Mouse (Mus musculus) bone marrow, adult 2 months (tissue): ENCODE measurements at regions not wholly inside any gene's neighbourhood (a gene's known extent, or its start where the extent isn't known, plus 50 kb on each side); places are given as distances from the start of the nearest gene placed in this dataset.
A peak's percentile ranks its signal among the peaks of the same experiment; 100 is the strongest.

Experiments used
- H3K27ac ChIP-seq: fragments of 200-500 bp; 2 replicates; pipeline ENCODE4 v1.5.1; 2012; ENCODE audit warnings: low read depth, mild to moderate bottlenecking, control low read depth, inconsistent platforms, low read length; ENCODE audit not compliant: control insufficient read depth, poor library complexity, insufficient read depth
- H3K4me1 ChIP-seq: fragments of 200-500 bp; 2 replicates; pipeline ENCODE4 v1.6.1; 2011; ENCODE audit warnings: low read length; ENCODE audit not compliant: control insufficient read depth, insufficient read depth
- H3K4me3 ChIP-seq: fragments of 200-500 bp; replicated peaks from 2 replicates; pipeline ENCODE3; 2011; ENCODE audit warnings: mild to moderate bottlenecking, low read depth, low read length, control low read depth; ENCODE audit not compliant: control insufficient read depth
- CTCF ChIP-seq: fragments of 200-500 bp; IDR thresholded peaks from 2 replicates; pipeline ENCODE4 v1.5.1; 2011; ENCODE audit warnings: low read length, control low read depth; ENCODE audit not compliant: control insufficient read depth, insufficient read depth
- POLR2A ChIP-seq: fragments of 200-500 bp; IDR thresholded peaks from 2 replicates; pipeline ENCODE4 v1.6.1; 2011; ENCODE audit warnings: low read depth, mild to moderate bottlenecking, control low read depth, low read length, borderline replicate concordance; ENCODE audit not compliant: control insufficient read depth
- WGBS: fragments of 180-500 bp; shearing (Covaris S2); methylation state at CpG from one replicate; pipeline ENCODE4 v1.1.7; 2018; 5-methylcytosine and 5-hydroxymethylcytosine counted together

DNA sequence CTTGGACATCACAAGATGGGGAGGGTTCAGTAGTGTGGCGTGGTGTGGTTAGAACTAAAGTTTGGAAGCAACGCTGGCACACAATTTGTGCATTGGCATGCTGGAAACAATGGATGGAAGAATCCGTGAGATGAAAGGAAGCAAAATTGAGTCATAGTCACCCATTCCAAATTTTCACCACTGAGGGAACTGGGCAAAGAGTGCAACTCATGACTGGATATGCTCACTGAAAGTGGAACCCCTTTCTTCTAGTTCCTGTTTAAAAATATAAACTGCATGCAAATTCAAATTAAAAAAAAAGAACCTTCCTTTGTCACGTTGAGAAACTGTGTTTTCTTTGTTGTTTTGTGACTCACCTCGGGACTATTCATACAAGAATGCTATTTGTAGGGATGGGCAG, 269.5 kb upstream of the Kcnj16 start:
- H3K27ac ChIP-seq: no peak overlapping the region
- H3K4me1 ChIP-seq: no peaks in the 10 kb centered on the region; the same call in 1 of the 2 replicates
- no peak for TF ChIP-seq POLR2A
- TF ChIP-seq CTCF: no peak
- 66% methylated on average over 5 of the region's 5 CpGs for WGBS
- H3K4me3 ChIP-seq: no peak overlapping the region

DNA sequence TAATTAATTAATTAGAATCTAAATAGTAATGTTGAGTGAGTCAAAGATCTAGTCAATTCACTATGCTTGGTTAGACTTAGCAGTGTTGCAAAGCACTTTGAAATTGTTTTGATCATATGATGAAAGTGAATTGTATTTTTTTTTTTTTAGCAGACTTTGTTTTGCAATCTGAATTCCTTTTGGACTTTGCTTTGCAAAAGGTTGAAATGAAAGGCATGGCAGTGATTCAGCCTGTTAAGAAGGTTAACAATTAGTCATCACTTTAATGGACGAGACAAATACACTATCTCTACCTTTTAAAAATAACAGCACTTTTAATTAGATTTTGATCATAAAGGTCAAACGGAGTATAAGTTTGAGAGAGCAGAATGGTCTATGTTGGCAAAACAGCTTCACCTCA, 266.9 kb upstream of the Kcnj16 start:
- TF ChIP-seq POLR2A: no peak
- 86% methylated on average over 2 of the region's 2 CpGs for WGBS
- Histone ChIP-seq H3K4me3 (no peak overlapping the region), H3K27ac (no peak overlapping the region), H3K4me1 (no peaks in the 10 kb centered on the region; the same call in 1 of the 2 replicates)

DNA sequence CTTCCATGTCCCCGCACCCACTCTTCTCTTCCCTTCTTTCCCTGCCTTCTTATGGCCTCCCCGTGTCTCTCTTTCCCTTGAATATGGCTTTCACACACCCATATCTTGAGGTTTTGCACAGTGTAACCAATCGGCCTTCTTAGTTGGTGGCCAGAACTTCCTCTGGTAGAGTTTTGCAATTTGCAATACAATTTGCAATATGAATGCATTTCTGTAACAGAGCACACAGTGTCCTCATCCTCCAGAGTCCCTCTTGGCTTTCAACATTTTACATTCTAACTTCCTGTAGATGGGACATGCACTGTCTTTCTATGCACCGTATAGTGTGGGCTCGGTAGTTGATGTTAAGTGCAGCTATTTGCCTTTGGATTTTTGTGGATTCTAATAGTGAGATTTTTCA, 265.7 kb upstream of the Kcnj16 start:
- no peak for TF ChIP-seq CTCF
- no peak for TF ChIP-seq POLR2A
- Histone ChIP-seq H3K4me1 (no peaks in the 10 kb centered on the region; the same call in 1 of the 2 replicates), H3K27ac (peak overlapping the region; percentile 58; the same call in 1 of the 2 replicates), H3K4me3 (no peak overlapping the region)
- 35% methylated on average over 5 of the region's 5 CpGs for WGBS

DNA sequence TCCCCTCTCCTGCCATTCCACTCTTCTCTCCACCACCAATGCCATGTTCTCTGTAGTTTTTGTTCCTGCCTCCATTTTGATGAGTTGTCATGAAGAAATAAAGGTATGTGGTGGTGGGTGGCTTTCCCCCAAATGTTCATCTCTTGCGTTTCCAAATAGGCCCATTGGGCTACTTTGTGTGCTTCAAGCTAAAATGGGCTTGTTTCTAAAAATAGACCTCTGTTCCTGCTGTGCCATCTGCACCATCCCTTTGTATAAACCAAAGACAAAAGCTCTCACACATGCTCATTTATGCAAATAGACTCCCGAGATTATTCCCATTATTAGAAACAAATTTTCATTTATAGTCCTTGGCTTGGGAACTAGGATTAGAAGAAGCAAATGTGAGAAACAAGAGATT, 264.3 kb upstream of the Kcnj16 start:
- no peak for TF ChIP-seq POLR2A
- TF ChIP-seq CTCF: no peak
- H3K4me3 ChIP-seq: no peak overlapping the region
- WGBS: 76% methylated on average over 2 of the region's 2 CpGs
- no peaks in the 10 kb centered on the region; the same call in 1 of the 2 replicates for H3K4me1 ChIP-seq
- H3K27ac ChIP-seq: no peak overlapping the region

DNA sequence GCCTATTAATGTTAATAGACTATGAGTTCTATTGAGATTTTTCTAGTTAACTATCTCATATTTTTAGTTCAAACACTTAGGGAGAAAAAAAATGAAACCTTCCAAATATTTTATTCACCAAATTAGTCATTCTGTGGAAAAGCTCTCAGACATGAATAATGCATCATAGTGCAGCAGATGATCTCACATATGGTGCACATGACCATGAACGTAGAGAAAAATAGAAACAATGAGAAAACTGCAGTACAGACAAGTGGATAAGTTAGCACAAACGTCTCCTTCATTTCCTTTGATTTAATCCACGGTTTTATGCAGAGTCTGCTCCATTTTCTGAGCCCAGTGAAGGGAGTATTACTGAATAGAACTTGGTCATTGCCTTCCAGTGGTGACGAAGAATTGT, 260.5 kb upstream of the Kcnj16 start:
- 80% methylated on average over 4 of the region's 4 CpGs for WGBS
- TF ChIP-seq POLR2A (no peak), CTCF (no peak)

DNA sequence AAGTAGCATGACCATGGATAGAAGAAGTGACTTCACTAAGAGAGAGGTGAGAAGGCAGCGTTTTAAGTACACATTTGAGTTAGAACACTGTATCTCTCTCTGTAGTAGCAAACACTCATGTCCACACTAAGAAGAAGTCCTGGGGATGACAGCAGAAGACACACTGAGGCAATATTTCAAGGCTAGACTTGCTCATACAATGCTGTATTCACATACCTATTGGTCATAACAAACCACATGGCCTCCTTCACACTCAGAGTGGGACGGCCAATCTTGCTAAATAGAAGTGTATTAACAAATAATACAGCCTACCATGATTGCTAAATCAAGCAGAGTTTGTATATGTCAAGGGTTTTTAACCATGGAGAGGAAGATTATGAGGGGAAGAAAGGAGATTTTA, 252.5 kb upstream of the Kcnj16 start:
- H3K27ac ChIP-seq: no peak overlapping the region
- H3K4me1 ChIP-seq: no peaks in the 10 kb centered on the region
- TF ChIP-seq POLR2A: no peak
- TF ChIP-seq CTCF: no peak
- H3K4me3 ChIP-seq: no peak overlapping the region
- 57% methylated on average over 2 of the region's 2 CpGs for WGBS

More for the DNA sequence above, 260.5 kb upstream of the Kcnj16 start:
- no peak overlapping the region for H3K27ac ChIP-seq
- no peak overlapping the region for H3K4me3 ChIP-seq
- H3K4me1 ChIP-seq: no peaks in the 10 kb centered on the region

DNA sequence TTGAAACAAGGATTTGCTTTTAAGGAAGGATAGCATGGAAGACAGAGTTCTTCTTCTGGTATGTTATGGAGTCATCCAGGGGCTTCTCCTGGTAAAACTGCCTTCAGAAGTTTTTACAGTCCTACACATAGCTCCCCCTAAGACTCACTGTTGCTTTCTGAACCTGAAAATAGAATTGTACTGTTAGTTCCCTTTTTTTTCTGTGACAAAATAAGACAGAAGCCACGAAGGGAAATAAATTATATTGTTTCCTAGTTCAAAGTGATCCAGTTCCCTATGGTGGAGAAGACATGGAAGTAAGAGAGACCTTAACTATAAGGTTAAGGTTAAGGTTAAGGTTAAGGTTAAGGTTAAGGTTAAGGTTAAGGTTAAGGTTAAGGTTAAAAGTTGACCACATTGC, 251.5 kb upstream of the Kcnj16 start:
- 2% methylated on average over 1 of the region's 1 CpGs for WGBS

DNA sequence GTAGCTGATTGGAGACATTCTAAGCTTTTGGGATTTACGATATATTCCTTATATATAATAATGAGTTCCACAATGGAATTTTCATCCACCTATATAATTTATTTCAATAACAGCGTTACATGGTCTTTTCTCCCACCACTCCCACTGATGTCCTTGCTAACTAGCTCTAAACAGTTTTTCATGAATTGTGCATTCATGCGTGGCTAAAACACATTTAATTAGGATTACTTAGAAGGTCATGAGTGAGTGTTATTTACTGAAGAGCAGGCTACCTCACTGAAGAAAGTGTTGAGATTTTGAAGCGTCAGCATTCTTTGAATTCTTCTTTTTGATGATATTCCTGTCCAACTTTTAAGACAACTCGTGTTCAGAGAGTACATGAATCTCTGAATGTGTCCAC, 245.1 kb upstream of the Kcnj16 start:
- Histone ChIP-seq H3K4me3 (no peak overlapping the region), H3K27ac (no peak overlapping the region), H3K4me1 (no peaks in the 10 kb centered on the region)
- 82% methylated on average over 5 of the region's 5 CpGs for WGBS
- TF ChIP-seq CTCF: no peak
- TF ChIP-seq POLR2A: no peak

More for the DNA sequence above, 251.5 kb upstream of the Kcnj16 start:
- no peak overlapping the region for H3K4me3 ChIP-seq
- H3K27ac ChIP-seq: no peak overlapping the region
- TF ChIP-seq CTCF: no peak
- TF ChIP-seq POLR2A: no peak
- no peaks in the 10 kb centered on the region for H3K4me1 ChIP-seq

DNA sequence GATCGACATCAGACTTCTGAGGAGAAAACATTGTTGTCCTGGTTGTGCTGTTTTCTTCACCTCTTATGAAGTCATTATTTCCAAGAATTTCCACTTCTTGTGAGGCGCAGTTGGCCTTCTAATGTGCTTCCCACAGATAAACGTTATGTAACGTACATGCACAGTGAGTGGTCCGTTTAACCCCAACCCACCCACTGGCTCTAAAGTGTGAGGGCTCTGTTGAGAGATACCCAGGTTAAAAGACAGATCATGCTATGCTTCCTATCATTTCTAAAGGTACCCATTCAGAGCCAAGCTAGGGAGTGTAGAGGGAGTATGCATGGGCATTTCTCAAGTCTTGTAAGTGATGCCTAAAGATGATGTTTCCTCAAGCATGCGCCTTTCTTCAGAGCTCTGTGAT, 243.9 kb upstream of the Kcnj16 start:
- H3K4me1 ChIP-seq: no peaks in the 10 kb centered on the region
- WGBS: 77% methylated on average over 6 of the region's 6 CpGs
- no peak overlapping the region for H3K4me3 ChIP-seq
- H3K27ac ChIP-seq: no peak overlapping the region
- TF ChIP-seq CTCF: no peak
- no peak for TF ChIP-seq POLR2A

DNA sequence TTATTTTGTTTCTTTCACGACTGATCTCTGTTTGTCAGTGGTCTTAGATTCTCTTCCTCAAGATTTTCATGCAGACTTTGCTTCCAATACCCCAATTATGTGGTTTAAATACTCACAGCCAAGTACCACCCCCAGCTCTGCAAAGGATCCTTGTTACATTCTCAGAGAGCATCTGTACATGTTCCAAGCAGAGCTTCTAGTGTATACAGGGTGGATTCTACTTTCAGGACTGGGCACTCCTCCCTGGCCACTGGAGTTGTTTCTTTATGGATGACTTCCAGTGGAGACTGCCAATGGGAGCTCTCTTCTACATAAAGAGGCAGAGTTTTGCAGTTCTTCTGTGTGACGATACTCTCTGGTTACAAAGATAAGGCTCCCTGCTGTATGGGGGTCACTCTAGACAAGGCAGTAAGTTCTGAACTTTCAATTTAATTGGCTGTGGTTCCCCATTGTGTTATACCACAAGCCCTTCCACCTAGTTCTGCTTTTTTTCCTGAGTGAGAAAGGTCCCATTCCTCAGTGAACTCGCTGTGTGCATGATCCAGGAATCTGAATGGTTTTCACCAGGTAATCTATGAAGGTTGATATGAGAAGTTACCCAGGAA, 240.4 kb upstream of the Kcnj16 start:
- 32% methylated on average over 3 of the region's 3 CpGs for WGBS
- H3K4me3 ChIP-seq: no peak overlapping the region
- H3K4me1 ChIP-seq: no peaks in the 10 kb centered on the region
- TF ChIP-seq POLR2A: no peak
- no peak for TF ChIP-seq CTCF
- H3K27ac ChIP-seq: no peak overlapping the region
